In genomic region chr16:8864223-8864631, GRCm38 (mm10) we compare ENCODE assay signal across 10 mouse cellular contexts. TPM values are rescaled to one million over a fixed set of nuclear protein-coding genes. Genes with fewer than 3 reads are reported as not detected.
DNase-seq lines count a peak whose midpoint lies in the region; ATAC-seq and TF ChIP-seq lines count a peak whose summit lies in the region.
"Had no signal": no experiment of that assay in that cellular context is flagged by ENCODE, and none has a peak within 500 bp of the region (broad histone marks: within the 10 kb centered on the region; RNA-seq: fewer than 3 reads in every experiment).

No protein-coding gene starts in this region.

- H3K4me3 ChIP-seq in left cerebral cortex, adult 2 months, result peak overlapping the region; percentile 22; the same call in 1 of the 2 replicates
- H3K4me3 ChIP-seq in embryonic facial prominence, embryonic 14.5 days (ENCODE audit: low read depth, low read length), result no peak overlapping the region
- H3K4me3 ChIP-seq in myocyte, result no peak overlapping the region
- H3K4me3 ChIP-seq in midbrain, embryonic 11.5 days (ENCODE audit: low read depth, low read length), result no peak overlapping the region
- H3K4me3 ChIP-seq: erythroblast, embryonic 14.5 days; megakaryocyte, embryonic 14.5 days had no signal

- peaks cover 9% of the 10 kb centered on the region for H3K79me2 ChIP-seq in myocyte (ENCODE audit: control insufficient read depth, insufficient read depth)

- H3ac ChIP-seq in myocyte (ENCODE audit: control insufficient read depth, insufficient read length), result no peak overlapping the region

- ATAC-seq in embryonic facial prominence, embryonic 14.5 days (ENCODE audit: low read depth), result no peak
- ATAC-seq in megakaryocyte progenitor cell, adult 5-6 weeks (replicated peaks; ENCODE audit: poor library complexity), result no peak
- ATAC-seq in midbrain, embryonic 11.5 days (ENCODE audit: low FRiP score), result no peak

- TF ChIP-seq CTCF in left cerebral cortex, adult 2 months (IDR thresholded peaks at IDR 0.05), result no peak

- no peaks in the 10 kb centered on the region for H3K9me3 ChIP-seq in embryonic facial prominence, embryonic 14.5 days (ENCODE audit: control insufficient read depth, low read length)
- H3K9me3 ChIP-seq in midbrain, embryonic 11.5 days (ENCODE audit: control insufficient read depth, low read length), result no peaks in the 10 kb centered on the region

- peak in 1 of 2 experiments; percentile 10 for DNase-seq in left cerebral cortex, adult 2 months (ENCODE audit: extremely low spot score in 1 of 2, low spot score in 2 of 2)
- DNase-seq in left cerebral cortex, postnatal 14 days (ENCODE audit: low spot score in 2 of 2), result no peak
- peak; percentile 23 for DNase-seq in embryonic facial prominence, embryonic 14.5 days (ENCODE audit: low spot score)
- DNase-seq in heart, postnatal 14 days, result peak; percentile 26 to 38
- no peak for DNase-seq in natural killer cell, adult 2 months (ENCODE audit: low spot score in 2 of 2)
- DNase-seq in midbrain, embryonic 11.5 days (ENCODE audit: low spot score, missing footprints), result no peak

- no peaks in the 10 kb centered on the region for H3K27me3 ChIP-seq in embryonic facial prominence, embryonic 14.5 days (replicated peaks; ENCODE audit: control insufficient read depth, insufficient read depth, low read length)
- H3K27me3 ChIP-seq in myocyte (ENCODE audit: control insufficient read depth, insufficient read depth, insufficient read length), result no peaks in the 10 kb centered on the region
- no peaks in the 10 kb centered on the region for H3K27me3 ChIP-seq in midbrain, embryonic 11.5 days (ENCODE audit: control insufficient read depth, insufficient read depth, low read length)
- H3K27me3 ChIP-seq: megakaryocyte, embryonic 14.5 days had no signal

- peaks cover 15% of the 10 kb centered on the region for H3K36me3 ChIP-seq in embryonic facial prominence, embryonic 14.5 days (ENCODE audit: control insufficient read depth, insufficient read depth, low read length)
- peaks cover 7% of the 10 kb centered on the region for H3K36me3 ChIP-seq in myocyte (ENCODE audit: control insufficient read depth, insufficient read depth)
- no peaks in the 10 kb centered on the region for H3K36me3 ChIP-seq in midbrain, embryonic 11.5 days (ENCODE audit: control insufficient read depth, insufficient read depth, low read length)

- H3K4me2 ChIP-seq in embryonic facial prominence, embryonic 14.5 days (ENCODE audit: low read depth, low read length), result 0 out of 2 replicates have a peak overlapping the region, but pooled peaks have one; percentile 18
- peak overlapping the region; percentile 49 for H3K4me2 ChIP-seq in myocyte (ENCODE audit: low read depth)
- no peak overlapping the region for H3K4me2 ChIP-seq in midbrain, embryonic 11.5 days

- peak overlapping the region; percentile 78 for H3K27ac ChIP-seq in left cerebral cortex, adult 2 months
- H3K27ac ChIP-seq in embryonic facial prominence, embryonic 14.5 days (replicated peaks; ENCODE audit: low read depth, low read length), result no peak overlapping the region
- H3K27ac ChIP-seq in midbrain, embryonic 11.5 days (ENCODE audit: low read depth, low read length), result no peak overlapping the region

- 0 out of 2 replicates have a peak overlapping the region, but pooled peaks have one; percentile 19 for H3K9ac ChIP-seq in embryonic facial prominence, embryonic 14.5 days (ENCODE audit: low read depth, low read length)
- no peak overlapping the region for H3K9ac ChIP-seq in midbrain, embryonic 11.5 days (ENCODE audit: low read length)

- intact Hi-C loops in left cerebral cortex, adult 2 months (cut with DNase I), result loop anchor here (10.0 kb wide), 1 partner anchor 369 kb away; no protein-coding TSS in a partner anchor
- intact Hi-C loops in left cerebral cortex, postnatal 14 days (cut with DNase I), result loop anchor here (10.0 kb wide), 1 partner anchor 369 kb away; no protein-coding TSS in a partner anchor
- intact Hi-C loops in heart, postnatal 14 days (cut with DNase I), result loop anchor here (10.0 kb wide), 1 partner anchor 369 kb away; no protein-coding TSS in a partner anchor

- peaks cover 4% of the 10 kb centered on the region for H3K4me1 ChIP-seq in embryonic facial prominence, embryonic 14.5 days (ENCODE audit: control insufficient read depth, insufficient read depth, low read length)
- H3K4me1 ChIP-seq in midbrain, embryonic 11.5 days (ENCODE audit: control insufficient read depth, insufficient read depth, low read length), result no peaks in the 10 kb centered on the region

- TF ChIP-seq POLR2A in myocyte (IDR thresholded peaks at IDR 0.05; ENCODE audit: insufficient read length, low read depth), result no peak

- WGBS in embryonic facial prominence, embryonic 14.5 days, result 32% methylated on average over 3 of the region's 4 CpGs
- WGBS in midbrain, embryonic 11.5 days, result 78% methylated on average over 4 of the region's 4 CpGs

TF ChIP-seq in myocyte, 11 proteins besides CTCF, POLR2A, EP300 and RAD21:
- TF ChIP-seq CEBPB (IDR thresholded peaks at IDR 0.05; ENCODE audit: insufficient read depth, poor library complexity, severe bottlenecking), result no peak
- peak; percentile 49 for TF ChIP-seq POLR2AphosphoS2 (IDR thresholded peaks at IDR 0.05; ENCODE audit: insufficient read length, low read depth)

RNA-seq across cellular contexts. Expression of gene 1810013L24Rik, which starts 34.3 kb away (rescaled TPM):
- total RNA-seq in left cerebral cortex, adult 2 months (2021), result 100 to 1,000 TPM; 111 TPM
- 100 to 1,000 TPM; 110 to 118 TPM for total RNA-seq in left cerebral cortex, postnatal 14 days (2021)
- 16.5 and 22.1 TPM in 2 replicates for polyA plus RNA-seq in embryonic facial prominence, embryonic 14.5 days (2014; fragmentation: Nextera tagmentation; extraction: Ambion mirVana)
- total RNA-seq in heart, postnatal 14 days (2021), result 100 to 1,000 TPM; 111 to 112 TPM
- polyA plus RNA-seq in myocyte (2012; fragmentation: generic; extraction: Trizol), result 27.5 TPM
- total RNA-seq in megakaryocyte progenitor cell, adult 5-6 weeks (2015), result 38.9 and 42.4 TPM in 2 replicates
- total RNA-seq in megakaryocyte progenitor cell, adult 5-6 weeks (2017), result 34.7 and 43.7 TPM in 2 replicates
- 21.6 and 23.7 TPM in 2 replicates for polyA plus RNA-seq in midbrain, embryonic 11.5 days (2014; fragmentation: Nextera tagmentation; extraction: Ambion mirVana)

Comparison
In these comparisons a context has a peak if more than half of its experiments do, and no peak if none do; other contexts are left out.
1. DNase-seq: peak in embryonic facial prominence, embryonic 14.5 days (single experiment) and heart, postnatal 14 days (2 of 2); none in left cerebral cortex, postnatal 14 days (0 of 2), natural killer cell, adult 2 months (0 of 2) and midbrain, embryonic 11.5 days (single experiment).